Mouse (Mus musculus) left cerebral cortex, adult 11 months (tissue): ENCODE measurements at regions not wholly inside any gene's neighbourhood (a gene's known extent, or its start where the extent isn't known, plus 50 kb on each side); places are given as distances from the start of the nearest gene placed in this dataset.
"Not testable (repeated sequence)": the region's sequence is repeated elsewhere in the genome, so short reads cannot be mapped to it uniquely, and the experiment has no call there.

Experiments
- DNase-seq: peaks from one replicate; pipeline ENCODE4 v3.0.0; 2022; ENCODE audit warnings: low spot score

- DNase-seq, result no peak
Observed at GRCm38 (mm10) chr19:49115484-49115883, 909.7 kb downstream of the Sorcs3 start.

GRCm38 (mm10) chr19:49131664-49132063, 925.8 kb downstream of the Sorcs3 start:
- DNase-seq, result no peak

DNA sequence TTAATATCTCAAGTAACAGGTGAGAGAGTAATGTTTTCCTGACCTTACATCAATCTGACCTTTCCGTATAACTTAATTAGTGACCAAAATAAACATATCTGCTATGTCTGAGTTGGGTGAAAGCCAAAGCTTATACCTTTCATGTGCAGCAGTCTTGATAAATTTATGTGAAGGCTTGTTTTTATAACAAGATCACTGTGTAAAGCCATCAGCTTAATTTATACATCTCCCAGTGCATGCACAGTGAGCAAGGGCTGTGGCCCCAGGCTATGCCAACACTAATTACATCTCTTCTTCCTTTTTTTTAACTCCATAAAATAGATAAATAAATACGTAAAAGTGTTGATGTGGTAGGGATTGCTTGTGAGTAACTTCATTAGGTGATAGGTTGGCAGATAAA, 966.3 kb downstream of the Sorcs3 start:
- DNase-seq, result no peak

GRCm38 (mm10) chr19:49207971-49208370, 1002.1 kb downstream of the Sorcs3 start:
- DNase-seq, result no peak

DNA sequence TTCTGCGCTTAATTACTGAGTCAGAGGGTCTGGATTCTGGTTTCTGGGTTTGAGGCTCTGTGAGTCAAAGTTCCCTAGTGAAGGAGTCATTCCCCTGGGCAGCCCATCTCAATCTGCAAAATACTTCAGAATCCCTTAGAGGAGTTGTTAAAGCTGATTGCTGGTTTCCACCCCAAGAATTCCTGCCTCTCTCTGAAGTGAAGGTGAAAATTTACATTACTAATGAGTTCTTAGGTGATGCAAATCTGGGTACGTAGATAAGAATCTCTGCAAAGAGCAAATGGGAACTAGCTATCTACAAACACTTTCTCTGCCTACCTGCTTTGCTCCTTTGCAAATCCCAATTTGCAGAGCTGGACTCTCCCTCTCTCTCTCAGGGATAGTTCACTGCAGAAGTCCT, 1036.8 kb downstream of the Sorcs3 start:
- DNase-seq, result no peak

DNA sequence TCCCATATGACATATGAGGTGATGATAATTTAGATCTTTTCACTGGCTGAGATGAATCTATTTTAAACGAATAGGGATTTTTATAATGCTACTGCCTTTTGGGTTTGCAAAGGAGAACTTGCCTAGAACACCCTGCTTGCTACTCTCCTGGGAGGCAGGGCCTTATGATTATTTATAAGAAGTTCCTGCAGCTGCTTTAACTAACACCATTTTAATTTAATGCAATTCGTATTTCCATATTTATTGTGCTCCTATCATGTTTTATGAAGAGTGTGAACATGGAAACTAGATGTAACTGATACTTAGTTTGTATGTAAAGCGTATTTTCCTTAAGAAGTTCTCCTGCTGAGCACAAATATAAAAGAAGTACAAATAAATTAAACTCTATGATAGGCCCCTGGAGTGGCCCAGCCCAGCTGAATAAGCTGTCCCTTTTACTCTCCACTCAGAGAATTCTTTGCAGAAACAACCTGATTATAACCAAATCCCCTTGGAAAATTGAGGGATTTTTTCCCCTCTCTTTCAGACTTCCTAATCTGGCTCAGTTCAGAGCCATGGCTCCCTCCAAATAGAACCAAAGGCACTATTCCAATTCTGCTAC, 1039.4 kb downstream of the Sorcs3 start:
- DNase-seq, result no peak

DNA sequence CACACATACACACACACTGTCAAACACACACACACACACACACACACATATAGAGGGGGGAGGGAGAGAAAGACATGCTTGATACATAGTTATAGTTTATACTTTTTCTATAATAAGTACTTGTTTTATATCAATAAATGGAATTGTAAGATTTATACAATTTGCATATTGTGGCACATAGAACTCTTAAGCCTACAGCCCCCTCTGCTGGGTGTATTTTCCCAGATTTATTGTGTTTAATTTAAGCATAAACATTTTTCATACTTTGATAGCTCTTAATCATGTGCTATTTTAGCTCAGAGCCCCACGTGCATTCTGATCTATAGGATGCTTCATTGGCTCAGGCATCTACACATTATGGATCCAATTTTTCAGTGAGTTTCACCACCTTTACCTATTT, 1058.8 kb downstream of the Sorcs3 start:
- DNase-seq, result no peak

DNA sequence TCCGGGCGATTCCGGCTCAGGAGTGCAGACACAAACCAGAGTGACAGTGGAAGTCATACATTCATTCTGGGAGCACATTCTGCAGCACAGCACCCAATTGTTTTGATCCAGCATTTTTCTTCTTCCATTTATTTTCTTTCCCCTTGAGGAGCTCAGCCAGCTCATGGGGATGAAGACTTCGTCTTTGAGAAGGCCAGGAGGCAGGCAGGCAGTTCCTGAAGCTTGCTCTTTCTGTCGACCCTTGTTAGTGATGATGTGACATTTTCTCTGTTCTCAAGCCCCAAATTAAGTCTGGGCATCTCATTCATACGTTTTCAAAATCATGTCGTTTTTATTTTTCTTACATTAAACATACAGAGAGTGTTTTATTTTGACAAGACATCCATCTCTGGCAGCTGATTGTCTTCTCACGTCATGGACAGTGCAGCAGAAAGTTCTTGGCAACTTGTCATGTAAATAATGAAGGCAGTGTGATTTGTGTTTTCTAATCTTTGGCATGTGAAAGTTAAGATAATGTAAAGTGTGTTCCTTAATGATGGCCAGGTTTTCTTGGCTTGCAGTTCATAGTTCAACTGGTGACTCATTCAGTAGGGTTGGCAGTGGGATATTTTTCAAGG, 1062.1 kb downstream of the Sorcs3 start:
- DNase-seq, result no peak

DNA sequence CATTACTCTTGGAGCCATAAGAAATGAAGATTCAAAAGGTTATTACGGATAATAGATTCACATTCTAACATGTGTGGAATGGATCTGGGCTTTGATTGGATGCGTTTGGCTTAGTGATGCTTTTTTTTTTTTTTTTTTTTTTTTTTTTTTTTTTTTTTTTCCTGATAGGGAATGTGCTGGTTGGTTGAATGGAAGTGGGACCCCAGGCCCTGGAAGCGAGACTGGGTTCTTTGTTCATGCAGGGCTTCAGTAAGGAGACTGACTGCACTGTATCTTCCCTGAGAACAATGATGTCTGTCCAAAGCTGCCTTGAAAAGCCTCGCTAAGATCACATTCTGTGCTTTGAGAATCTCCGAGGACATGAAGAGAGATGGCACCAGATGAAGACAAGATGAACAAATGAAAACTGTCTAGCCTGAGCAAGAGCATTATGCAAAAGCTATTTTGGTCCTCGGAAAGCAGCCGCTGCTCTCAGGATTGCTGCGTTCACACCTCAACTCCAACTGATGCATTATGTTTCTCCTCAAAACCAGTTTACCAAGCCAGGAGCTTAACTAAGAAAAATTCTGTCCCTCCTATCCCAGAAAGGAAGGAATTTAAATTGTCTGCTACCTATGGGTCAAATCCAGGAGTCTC, 1076.9 kb downstream of the Sorcs3 start:
- DNase-seq, result peak; percentile 6

- no peak for DNase-seq
Observed at GRCm38 (mm10) chr19:49294980-49295379, 1089.2 kb downstream of the Sorcs3 start.

GRCm38 (mm10) chr19:49299351-49300271, 1093.8 kb downstream of the Sorcs3 start:
- DNase-seq, result peak; percentile 4

DNA sequence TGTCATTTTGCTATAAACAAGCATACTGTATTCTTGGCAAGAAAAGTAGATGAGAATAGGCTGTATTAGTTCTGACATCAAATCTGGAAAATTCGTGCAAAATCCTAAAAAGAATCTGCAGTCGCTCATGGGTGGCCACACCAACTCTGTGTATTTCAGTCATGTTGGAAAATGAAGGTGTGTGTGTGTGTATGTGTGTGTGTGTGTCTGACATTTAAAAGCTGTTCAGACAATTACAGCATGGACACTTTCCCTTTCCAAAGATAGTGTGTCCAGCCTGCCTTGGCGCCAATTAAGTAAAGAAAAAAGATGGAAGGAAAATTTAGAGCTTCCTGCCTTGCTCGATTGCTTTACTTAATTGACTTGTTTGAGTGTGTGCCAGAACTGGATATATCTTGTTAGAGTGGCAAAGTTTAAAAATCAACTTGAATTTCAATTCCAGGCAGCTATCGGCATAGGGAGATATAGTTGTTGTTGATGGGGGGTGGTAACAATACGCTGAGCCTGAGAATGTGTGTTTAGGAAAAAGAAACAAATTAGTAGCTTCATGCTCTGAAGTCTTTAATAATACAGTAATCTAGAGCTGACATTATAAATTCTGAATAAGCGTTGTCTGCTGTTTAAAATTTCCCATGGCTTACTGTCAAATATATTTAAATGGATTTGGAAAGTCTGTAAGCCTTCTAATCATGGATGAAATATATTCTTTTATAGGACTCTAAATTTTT, 1095.7 kb downstream of the Sorcs3 start:
- no peak for DNase-seq

- no peak for DNase-seq
Observed at GRCm38 (mm10) chr19:49305804-49306203, 1100.0 kb downstream of the Sorcs3 start.

GRCm38 (mm10) chr19:49314229-49314628, 1108.4 kb downstream of the Sorcs3 start:
- DNase-seq, result no peak

DNA sequence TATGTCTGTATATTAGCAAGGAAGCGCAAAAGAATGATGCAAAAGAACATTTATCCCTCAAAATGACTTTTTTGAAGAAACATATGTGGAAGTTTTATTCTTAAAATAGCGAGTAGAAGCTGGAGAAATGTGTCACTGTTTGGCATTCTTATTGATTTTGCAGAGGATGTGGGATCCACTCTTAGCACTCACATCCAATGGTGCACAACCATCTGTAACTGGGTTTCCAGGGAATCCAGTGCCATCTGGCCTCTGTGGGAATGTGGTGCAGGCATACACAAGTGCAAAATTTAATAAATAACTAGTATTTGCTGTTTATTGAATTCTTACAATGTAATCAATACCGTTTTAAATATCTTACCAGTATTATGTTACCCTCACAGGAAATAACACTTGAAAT, 1153.8 kb downstream of the Sorcs3 start:
- no peak for DNase-seq

GRCm38 (mm10) chr19:49360715-49361114, 1154.9 kb downstream of the Sorcs3 start:
- DNase-seq, result no peak

- not testable (repeated sequence) for DNase-seq
Observed at GRCm38 (mm10) chr19:49361116-49361515, 1155.3 kb downstream of the Sorcs3 start.

DNA sequence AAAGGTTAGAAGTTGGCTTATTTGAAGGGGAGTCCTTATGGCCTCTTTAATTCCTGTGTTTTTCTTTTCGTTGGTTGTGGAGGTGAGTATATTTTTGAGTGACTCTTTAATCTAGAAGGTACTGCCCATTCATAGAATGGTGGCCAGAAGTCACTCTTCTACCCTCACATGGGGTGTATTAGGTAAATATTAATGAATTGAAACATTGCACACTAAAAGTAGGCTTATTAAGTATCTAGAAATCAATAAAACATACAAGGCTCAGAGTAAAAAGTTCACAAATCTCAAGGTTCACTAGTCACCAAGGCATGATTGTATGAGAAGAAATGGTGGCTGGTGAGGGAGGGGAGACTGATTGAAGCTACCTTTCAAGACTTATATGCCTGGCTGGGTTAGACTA, 1167.1 kb downstream of the Sorcs3 start:
- DNase-seq, result no peak

GRCm38 (mm10) chr19:49374295-49374694, 1168.5 kb downstream of the Sorcs3 start:
- DNase-seq, result no peak

DNA sequence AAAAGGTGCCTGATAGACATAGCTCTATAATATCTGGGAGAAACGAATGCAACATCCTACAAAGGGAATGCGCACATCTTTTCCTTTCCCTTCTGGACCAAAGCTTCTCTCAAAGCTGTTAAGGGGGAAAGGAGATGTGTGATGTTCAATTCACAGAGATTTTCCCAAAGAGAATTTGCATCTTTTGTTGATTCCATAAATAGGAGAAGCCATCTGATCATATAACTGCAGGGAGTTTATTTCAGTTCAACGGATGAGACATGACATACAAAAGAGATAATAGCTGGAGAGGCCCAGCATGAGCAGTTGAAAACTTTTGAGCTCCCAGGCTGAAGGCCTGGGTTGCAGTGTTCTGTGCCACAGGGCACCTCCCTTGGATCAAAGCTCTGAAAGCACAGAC, 1169.1 kb downstream of the Sorcs3 start:
- no peak for DNase-seq

DNA sequence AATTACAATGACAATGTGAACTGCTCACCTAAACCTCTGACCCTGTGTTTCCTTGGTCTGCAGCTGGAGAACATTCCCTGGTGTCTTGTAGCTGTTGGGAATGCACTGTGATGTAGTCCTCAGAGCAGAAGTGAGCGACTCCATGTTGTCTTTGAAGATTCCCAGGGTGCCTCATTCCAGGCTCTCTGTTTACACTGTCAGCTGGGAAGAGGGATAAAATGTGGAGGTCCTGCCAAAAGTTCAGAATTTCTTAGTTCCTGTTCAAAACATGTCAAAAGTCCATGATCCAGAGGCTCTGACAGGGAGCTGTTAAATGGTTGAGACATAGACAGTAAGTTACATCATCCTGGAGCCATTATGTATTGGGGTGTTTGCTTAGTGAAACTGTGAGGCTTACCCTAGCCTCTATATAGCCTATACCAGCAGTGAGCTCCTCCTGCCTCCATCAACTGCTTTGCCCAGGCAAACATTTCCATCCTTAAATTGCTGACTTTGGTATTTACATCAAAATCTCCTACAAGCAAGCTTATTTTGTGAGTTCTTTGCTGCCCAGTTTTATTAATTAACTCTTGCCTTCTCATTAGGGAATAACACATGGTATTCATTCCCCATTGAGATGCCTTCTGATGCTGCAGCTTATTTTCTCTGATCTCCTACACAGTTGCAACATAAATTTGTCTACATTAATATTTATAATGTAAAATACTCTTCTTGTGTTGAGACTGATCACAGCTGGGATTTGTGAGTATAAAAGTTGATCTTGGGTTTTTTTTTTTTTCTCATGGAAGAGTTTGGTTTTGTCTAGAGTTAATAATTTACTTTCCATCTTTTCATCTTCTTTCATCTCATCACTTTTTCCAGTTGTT, 1170.2 kb downstream of the Sorcs3 start:
- DNase-seq, result no peak
